ENCODE assay signal across 11 mouse cellular contexts in genomic region chr15:84212756-84213105, GRCm38 (mm10). TPM values are rescaled to one million over a fixed set of nuclear protein-coding genes. Genes with fewer than 3 reads are reported as not detected.
DNase-seq lines count a peak whose midpoint lies in the region; ATAC-seq lines count a peak whose summit lies in the region.
"Had no signal": no experiment of that assay in that cellular context is flagged by ENCODE, and none has a peak within 500 bp of the region (broad histone marks: within the 10 kb centered on the region; RNA-seq: fewer than 3 reads in every experiment).

No protein-coding gene starts in this region.

- H3K9me3 ChIP-seq in megakaryocyte, embryonic 14.5 days, result no peaks in the 10 kb centered on the region
- H3K9me3 ChIP-seq in heart, embryonic 13.5 days, result no peaks in the 10 kb centered on the region
- H3K9me3 ChIP-seq: stomach, embryonic 15.5 days had no signal

- H3K4me1 ChIP-seq in megakaryocyte, embryonic 14.5 days, result peaks cover 99% of the 10 kb centered on the region
- peaks cover 58% of the 10 kb centered on the region for H3K4me1 ChIP-seq in heart, embryonic 13.5 days

- no peak for ATAC-seq in megakaryocyte, adult 5-6 weeks (ENCODE audit: poor library complexity, severe bottlenecking)
- no peak for ATAC-seq in heart, embryonic 13.5 days (ENCODE audit: extremely low read depth, insufficient number of reproducible peaks, low FRiP score, low TSS enrichment)

- peaks cover 93% of the 10 kb centered on the region for H3K36me3 ChIP-seq in megakaryocyte, embryonic 14.5 days (replicated peaks; ENCODE audit: low read length)
- peaks cover 63% of the 10 kb centered on the region for H3K36me3 ChIP-seq in heart, embryonic 13.5 days
- H3K36me3 ChIP-seq in splenic B cell, adult 2 months (ENCODE audit: control insufficient read depth, insufficient read depth, low read length, poor library complexity, severe bottlenecking), result no peaks in the 10 kb centered on the region; the same call in 1 of the 2 replicates

- no peak overlapping the region for H3K4me2 ChIP-seq in heart, embryonic 13.5 days
- H3K4me2 ChIP-seq: lung, embryonic 14.5 days; stomach, embryonic 15.5 days had no signal

- H3K27me3 ChIP-seq in megakaryocyte, embryonic 14.5 days (replicated peaks), result no peaks in the 10 kb centered on the region
- no peaks in the 10 kb centered on the region for H3K27me3 ChIP-seq in heart, embryonic 13.5 days (replicated peaks)
- H3K27me3 ChIP-seq in splenic B cell, adult 2 months (ENCODE audit: control insufficient read depth, insufficient read depth, low read length, poor library complexity, severe bottlenecking), result no peaks in the 10 kb centered on the region
- H3K27me3 ChIP-seq: stomach, embryonic 15.5 days had no signal

- DNase-seq in adrenal gland, postnatal 10 days, result peak; percentile 56
- no peak for DNase-seq in adrenal gland, adult 8-10 months
- peak; percentile 27 for DNase-seq in splenic B cell, adult 2 months (ENCODE audit: low read depth, low spot score)
- DNase-seq in thymus, postnatal 10 days (ENCODE audit: low spot score in 2 of 2), result no peak
- DNase-seq in lung, postnatal 14 days, result no peak

- peak overlapping the region; percentile 93 for H3K4me3 ChIP-seq in megakaryocyte, embryonic 14.5 days (replicated peaks)
- no peak overlapping the region for H3K4me3 ChIP-seq in heart, embryonic 13.5 days
- H3K4me3 ChIP-seq: stomach, embryonic 15.5 days had no signal

- no peak overlapping the region for H3K9ac ChIP-seq in heart, embryonic 13.5 days
- H3K9ac ChIP-seq: lung, embryonic 14.5 days; stomach, embryonic 15.5 days had no signal

- H3K27ac ChIP-seq in heart, embryonic 13.5 days (replicated peaks), result peak overlapping the region; percentile 20; the same call in 1 of the 2 replicates
- H3K27ac ChIP-seq: kidney, postnatal 0 days; stomach, embryonic 15.5 days had no signal

- WGBS in heart, embryonic 13.5 days, result 70% methylated on average over 2 of the region's 2 CpGs

RNA-seq across cellular contexts. Expression of gene Parvb, which starts 19.1 kb away (rescaled TPM):
- 10 to 100 TPM; 33.2 to 42.1 TPM for total RNA-seq in adrenal gland, postnatal 10 days (2021)
- total RNA-seq in adrenal gland, adult 8-10 months (2022), result 10 to 100 TPM; 16.3 to 21.4 (median 19.9) TPM
- 524 and 845 TPM in 2 replicates for polyA plus RNA-seq in megakaryocyte, embryonic 14.5 days (2012; ENCODE audit: insufficient read depth, low replicate concordance)
- 32.7 and 38.8 TPM in 2 replicates for total RNA-seq in megakaryocyte, adult 5-6 weeks (2015)
- 9.5 and 10.6 TPM in 2 replicates for total RNA-seq in megakaryocyte, adult 5-6 weeks (2017)
- 12.7 and 15.5 TPM in 2 replicates for polyA plus RNA-seq in heart, embryonic 13.5 days (2015; fragmentation: Nextera tagmentation; extraction: Ambion mirVana)

RNA-seq across cellular contexts. Expression of gene Samm50, which starts 20.7 kb away (rescaled TPM):
- 100 to 1,000 TPM; 240 to 293 TPM for total RNA-seq in adrenal gland, postnatal 10 days (2021)
- 100 to 1,000 TPM; 125 to 142 (median 131) TPM for total RNA-seq in adrenal gland, adult 8-10 months (2022)
- polyA plus RNA-seq in megakaryocyte, embryonic 14.5 days (2012; ENCODE audit: insufficient read depth, low replicate concordance), result 14.6 and 45.4 TPM in 2 replicates
- total RNA-seq in megakaryocyte, adult 5-6 weeks (2015), result 25.7 and 30.5 TPM in 2 replicates
- 26.0 and 26.4 TPM in 2 replicates for total RNA-seq in megakaryocyte, adult 5-6 weeks (2017)
- polyA plus RNA-seq in heart, embryonic 13.5 days (2015; fragmentation: Nextera tagmentation; extraction: Ambion mirVana), result 103 and 117 TPM in 2 replicates

RNA-seq across cellular contexts. Expression of gene Pnpla3, which starts 45.1 kb away (rescaled TPM):
- total RNA-seq in adrenal gland, postnatal 10 days (2021), result 10 to 100 TPM; 47.6 to 65.6 TPM
- 100 to 1,000 TPM in 1 of 4 experiments, 10 to 100 TPM in 3; 14.6 to 106 (median 31.8) TPM for total RNA-seq in adrenal gland, adult 8-10 months (2022)
- polyA plus RNA-seq in megakaryocyte, embryonic 14.5 days (2012; ENCODE audit: insufficient read depth, low replicate concordance), result not detected in 2 replicates
- not detected in 2 replicates for total RNA-seq in megakaryocyte, adult 5-6 weeks (2015)
- total RNA-seq in megakaryocyte, adult 5-6 weeks (2017), result not detected in 2 replicates
- polyA plus RNA-seq in heart, embryonic 13.5 days (2015; fragmentation: Nextera tagmentation; extraction: Ambion mirVana), result 0.88 and 0.94 TPM in 2 replicates

Comparison
In these comparisons a context has a peak if more than half of its experiments do, and no peak if none do; other contexts are left out.
1. DNase-seq: peak in adrenal gland, postnatal 10 days (single experiment) and splenic B cell, adult 2 months (single experiment); none in adrenal gland, adult 8-10 months (single experiment), thymus, postnatal 10 days (0 of 2) and lung, postnatal 14 days (single experiment).
2. RNA of gene Pnpla3, which starts 45.1 kb away (total RNA-seq): 47.6 to 65.6 TPM in adrenal gland, postnatal 10 days and 14.6 to 106 TPM in adrenal gland, adult 8-10 months; not detected in megakaryocyte, adult 5-6 weeks; every median in the first group is over 10 times any median in the second.